Mouse (Mus musculus) small intestine, adult 2 months (tissue): Measurements from ENCODE around the gene Olfr304.

Source experiments
- CTCF ChIP-seq: fragments of 200-500 bp; IDR thresholded peaks from 2 replicates; pipeline ENCODE4 v1.5.1; 2012; ENCODE audit warnings: low read depth, mild to moderate bottlenecking, control low read depth, inconsistent platforms, low read length, moderate library complexity, mixed read lengths; ENCODE audit not compliant: insufficient replicate concordance, insufficient read length; ENCODE audit errors: extremely low read depth
- POLR2A ChIP-seq: fragments of 200-500 bp; IDR thresholded peaks from 2 replicates; pipeline ENCODE4 v1.6.1; 2012; ENCODE audit warnings: low read depth, mild to moderate bottlenecking, control low read depth, inconsistent platforms, low read length, moderate library complexity

GRCm38 (mm10) chr7:86342881-86343565 lies 43.4 kb downstream of the Olfr304 start:
- no peak for TF ChIP-seq CTCF
- TF ChIP-seq POLR2A = no peak
